Mouse (Mus musculus): ENCODE results near the gene Zhx3. TPM values are rescaled to one million over a fixed set of nuclear protein-coding genes. Genes with fewer than 3 reads are reported as not detected.

Gene Zhx3
- polyA plus RNA-seq, 1 experiment from 2014 or later = 20.6 TPM

DNA sequence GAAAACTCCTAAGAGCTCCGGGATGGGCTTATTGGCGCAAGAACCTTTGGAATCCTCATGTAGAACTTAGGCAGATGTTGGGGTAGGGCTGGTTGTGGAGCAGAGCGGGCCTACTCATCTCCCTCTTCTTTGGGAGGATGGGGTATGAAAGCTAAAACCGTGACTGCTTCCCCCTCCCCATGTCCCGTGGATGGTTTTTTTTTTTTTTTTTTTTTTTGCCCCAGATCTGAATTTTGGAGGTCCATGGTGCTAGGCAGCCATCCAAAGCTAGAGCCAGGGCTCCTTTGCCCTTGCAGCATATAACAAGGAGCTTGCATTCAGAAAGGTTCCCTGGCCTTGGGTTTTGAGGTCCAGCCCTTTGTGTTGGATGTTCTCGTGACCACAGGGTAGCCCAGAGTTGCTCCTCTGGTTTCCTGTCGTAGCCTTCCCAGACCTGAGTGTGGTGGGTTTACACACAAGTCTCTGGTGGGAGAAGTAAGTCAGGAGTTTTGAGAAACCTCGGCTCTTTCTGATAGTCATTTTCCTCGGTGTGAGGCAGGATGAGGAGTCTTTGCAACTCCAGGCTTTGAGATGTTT lies 140.3 kb downstream of the Zhx3 start:
- Histone ChIP-seq H3K9ac (peak overlapping the region; percentile 100), H3K9me3 (no peaks in the 10 kb centered on the region), H3K4me1 (replicated peaks) (peaks cover 53% of the 10 kb centered on the region), H3K4me2 (peak overlapping the region; percentile 83), H3K27ac (replicated peaks) (peak overlapping the region; percentile 98; the same call in 1 of the 2 replicates), H3K36me3 (no peaks in the 10 kb centered on the region), H3K4me3 (peak overlapping the region; percentile 86), H3K27me3 (no peaks in the 10 kb centered on the region)
- ATAC-seq (ENCODE audit: low FRiP score, low read depth) = no peak
- WGBS = 39% methylated on average over 9 of the region's 9 CpGs

DNA sequence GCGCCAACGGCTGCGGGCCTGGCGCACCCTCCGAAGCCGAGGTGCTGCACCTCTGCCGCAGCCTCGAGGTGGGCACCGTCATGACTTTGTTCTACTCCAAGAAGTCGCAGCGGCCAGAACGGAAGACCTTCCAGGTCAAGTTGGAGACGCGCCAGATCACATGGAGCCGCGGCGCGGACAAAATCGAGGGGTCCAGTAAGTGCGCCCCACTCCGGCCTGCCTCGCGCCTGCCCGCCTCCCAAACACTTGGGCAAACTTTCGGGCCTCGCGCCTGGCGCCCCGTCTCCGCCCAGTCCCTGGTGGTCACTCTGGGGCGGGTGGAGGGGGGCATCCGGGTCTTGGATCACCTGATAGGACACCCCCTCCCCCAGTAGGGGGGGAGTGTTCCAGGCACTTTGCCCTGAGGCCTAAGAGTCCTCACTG lies 140.9 kb downstream of the Zhx3 start:
- peaks cover 52% of the 10 kb centered on the region for H3K4me1 ChIP-seq (replicated peaks)
- peak overlapping the region; percentile 100 for H3K9ac ChIP-seq
- peak overlapping the region; percentile 83 for H3K4me2 ChIP-seq
- no peaks in the 10 kb centered on the region for H3K36me3 ChIP-seq
- peak; percentile 46; the same call in 1 of the 2 replicates for ATAC-seq (ENCODE audit: low FRiP score, low read depth)
- peak overlapping the region; percentile 98 for H3K27ac ChIP-seq (replicated peaks)
- WGBS = under 1% methylated on average over 32 of the region's 32 CpGs
- H3K9me3 ChIP-seq = no peaks in the 10 kb centered on the region
- no peaks in the 10 kb centered on the region for H3K27me3 ChIP-seq
- H3K4me3 ChIP-seq = peak overlapping the region; percentile 86

DNA sequence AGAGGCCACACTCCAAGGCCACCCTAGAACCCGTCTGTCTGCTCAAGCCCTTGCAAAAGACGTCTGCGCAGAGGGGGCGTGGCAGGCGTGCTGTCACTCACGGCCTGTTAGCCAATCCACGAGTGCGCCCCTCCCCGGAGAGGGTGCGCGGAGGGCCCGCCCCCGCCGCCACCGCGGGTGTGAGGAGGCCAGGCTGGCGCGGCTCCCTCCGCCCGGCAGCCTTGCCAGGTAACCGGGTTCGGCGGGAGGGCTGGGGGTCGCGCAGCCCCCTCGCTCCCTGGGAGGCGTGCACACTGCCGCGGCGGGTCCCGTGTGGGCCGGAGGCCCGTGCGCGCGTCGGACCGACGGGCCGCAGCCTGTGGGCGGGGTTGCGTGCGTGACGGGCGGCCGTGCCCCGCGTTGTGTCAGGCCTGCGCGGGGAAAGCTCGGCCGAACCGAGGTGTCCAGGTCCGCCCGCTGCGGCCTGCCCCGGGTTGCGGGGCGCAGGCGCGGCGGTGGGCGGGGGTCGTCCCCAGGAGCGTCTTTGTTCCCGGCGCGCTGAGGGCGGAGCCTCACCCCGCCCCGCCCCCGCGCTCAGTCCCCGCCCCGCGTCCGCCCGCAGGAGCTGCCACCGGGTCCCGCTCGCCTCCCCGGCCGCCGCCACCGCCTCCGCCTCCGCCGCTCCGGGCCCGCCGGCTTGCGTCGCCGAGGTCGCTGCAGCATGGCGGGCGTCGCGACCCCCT lies 141.5 kb downstream of the Zhx3 start, which contains the start of gene Plcg1:
Gene Plcg1, plus strand, starts transcription at position 184 of the 722 bp plus-strand sequence.
- ATAC-seq (ENCODE audit: low FRiP score, low read depth) = peak; percentile 95

DNA sequence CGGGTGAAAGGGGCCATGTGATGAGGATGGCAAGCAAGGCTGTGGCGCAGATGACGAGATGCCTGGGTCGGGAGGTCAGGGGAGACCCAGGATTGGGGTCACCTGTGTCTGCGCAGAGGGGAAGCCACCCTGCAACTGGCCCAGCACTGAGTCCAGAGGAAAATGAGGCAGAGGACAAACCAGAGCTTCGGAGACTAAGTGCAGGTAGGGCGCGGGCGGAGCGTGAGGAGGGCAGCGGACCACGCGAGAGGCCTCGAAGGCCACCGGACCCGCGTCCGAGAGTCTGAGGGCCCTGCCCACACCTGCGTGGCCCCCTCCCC lies 142.0 kb downstream of the Zhx3 start:
- peaks cover 48% of the 10 kb centered on the region for H3K4me1 ChIP-seq (replicated peaks)
- H3K27ac ChIP-seq (replicated peaks) = peak overlapping the region; percentile 98
- 5% methylated on average over 19 of the region's 19 CpGs for WGBS
- peak overlapping the region; percentile 83 for H3K4me2 ChIP-seq
- no peaks in the 10 kb centered on the region for H3K9me3 ChIP-seq
- ATAC-seq (ENCODE audit: low FRiP score, low read depth) = peak; percentile 65
- H3K4me3 ChIP-seq = peak overlapping the region; percentile 86
- peaks cover under 1% of the 10 kb centered on the region; the same call in 1 of the 2 replicates for H3K36me3 ChIP-seq
- H3K27me3 ChIP-seq = no peaks in the 10 kb centered on the region
- H3K9ac ChIP-seq = peak overlapping the region; percentile 100

More for the DNA sequence above, 141.5 kb downstream of the Zhx3 start, which contains the start of gene Plcg1:
- Histone ChIP-seq H3K27ac (replicated peaks) (peak within 1 kb of the TSS; percentile 98), H3K9ac (peak within 1 kb of the TSS; percentile 100), H3K4me1 (replicated peaks) (peaks cover 52% of the 10 kb centered on the region), H3K27me3 (no peaks in the 10 kb centered on the region), H3K4me2 (peak within 1 kb of the TSS; percentile 83), H3K4me3 (peak within 1 kb of the TSS; percentile 86), H3K36me3 (no peaks in the 10 kb centered on the region), H3K9me3 (no peaks in the 10 kb centered on the region)
- under 1% methylated on average over 73 of the region's 99 CpGs for WGBS

DNA sequence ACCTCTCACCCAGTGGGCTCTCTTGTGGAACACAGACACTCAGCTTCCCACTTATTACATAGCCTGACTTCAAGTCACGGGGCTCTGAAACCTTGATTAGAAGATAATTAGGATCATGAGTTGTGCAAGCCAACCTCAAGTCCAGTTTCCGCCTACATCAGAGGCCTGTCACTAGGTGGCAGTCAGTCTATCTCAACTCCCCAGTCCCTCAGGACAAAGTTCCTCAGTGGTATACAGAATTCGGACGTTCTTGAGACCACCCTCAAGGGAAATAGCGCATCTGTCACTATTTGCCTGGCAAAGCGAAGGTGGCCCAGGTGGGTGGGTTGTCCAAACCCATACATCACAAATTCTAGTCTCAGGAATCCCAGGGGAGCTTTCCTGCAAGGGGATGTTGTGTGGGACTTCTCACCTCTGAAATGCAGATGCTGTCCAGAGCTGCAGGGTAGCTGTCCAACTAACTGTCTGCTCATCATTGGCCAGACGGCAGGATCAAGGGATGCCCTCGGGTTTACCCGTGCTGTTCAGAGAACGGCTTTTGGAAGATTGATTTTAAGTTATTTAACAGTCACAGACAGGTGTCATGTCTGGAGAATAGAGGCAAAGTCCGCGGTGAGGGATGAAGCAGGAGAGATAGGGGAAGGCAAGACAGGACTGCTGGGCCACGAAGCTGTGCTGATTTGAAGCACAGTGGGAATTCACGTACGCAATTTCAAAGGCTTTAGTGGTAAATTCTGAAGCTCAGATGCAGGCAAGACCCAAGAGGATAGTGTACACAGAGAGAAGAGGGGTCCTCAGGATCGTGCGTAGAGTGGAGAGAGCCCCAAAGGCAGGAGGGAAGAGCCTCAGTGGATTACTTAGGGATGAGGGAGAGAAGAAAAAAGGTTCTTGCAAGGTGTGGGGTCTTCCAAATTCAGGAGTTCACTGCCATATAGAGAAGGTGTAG lies 142.7 kb downstream of the Zhx3 start:
- peak overlapping the region; percentile 98 for H3K27ac ChIP-seq (replicated peaks)
- no peak; the same call in 1 of the 2 replicates for ATAC-seq (ENCODE audit: low FRiP score, low read depth)

DNA sequence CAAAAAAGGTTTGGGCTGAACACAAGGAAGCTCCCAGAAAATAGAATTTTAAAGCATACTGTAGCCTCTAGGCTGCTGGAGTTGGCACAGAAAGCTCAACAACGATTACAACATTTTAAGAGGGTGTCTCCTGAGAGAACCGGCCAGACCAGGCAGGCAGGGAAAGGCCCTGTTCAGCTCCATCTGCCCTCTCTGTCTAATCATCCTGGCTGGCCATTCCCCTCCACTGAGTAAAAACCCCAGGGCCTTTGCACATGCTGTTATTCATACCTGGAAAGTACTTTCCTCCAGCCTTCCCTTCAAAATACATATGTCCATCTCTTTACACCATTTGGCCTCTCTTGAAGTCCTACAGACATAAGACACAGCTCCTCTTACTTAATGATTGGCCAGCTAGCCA lies 143.4 kb downstream of the Zhx3 start:
- H3K36me3 ChIP-seq = peaks cover 5% of the 10 kb centered on the region; the same call in 1 of the 2 replicates
- H3K27ac ChIP-seq (replicated peaks) = no peak overlapping the region
- no peaks in the 10 kb centered on the region for H3K27me3 ChIP-seq
- no peak overlapping the region for H3K4me2 ChIP-seq
- H3K4me3 ChIP-seq = no peak overlapping the region
- peaks cover 36% of the 10 kb centered on the region for H3K4me1 ChIP-seq (replicated peaks)
- ATAC-seq (ENCODE audit: low FRiP score, low read depth) = no peak
- H3K9me3 ChIP-seq = no peaks in the 10 kb centered on the region
- no peak overlapping the region for H3K9ac ChIP-seq
- WGBS = 85% methylated on average over 2 of the region's 2 CpGs

More for the DNA sequence above, 142.7 kb downstream of the Zhx3 start:
- 30% methylated on average over 17 of the region's 17 CpGs for WGBS
- H3K27me3 ChIP-seq = no peaks in the 10 kb centered on the region
- H3K4me3 ChIP-seq = peak overlapping the region; percentile 86
- peak overlapping the region; percentile 83 for H3K4me2 ChIP-seq
- H3K36me3 ChIP-seq = peaks cover 5% of the 10 kb centered on the region; the same call in 1 of the 2 replicates
- H3K9ac ChIP-seq = peak overlapping the region; percentile 100
- H3K4me1 ChIP-seq (replicated peaks) = peaks cover 43% of the 10 kb centered on the region
- no peaks in the 10 kb centered on the region for H3K9me3 ChIP-seq

DNA sequence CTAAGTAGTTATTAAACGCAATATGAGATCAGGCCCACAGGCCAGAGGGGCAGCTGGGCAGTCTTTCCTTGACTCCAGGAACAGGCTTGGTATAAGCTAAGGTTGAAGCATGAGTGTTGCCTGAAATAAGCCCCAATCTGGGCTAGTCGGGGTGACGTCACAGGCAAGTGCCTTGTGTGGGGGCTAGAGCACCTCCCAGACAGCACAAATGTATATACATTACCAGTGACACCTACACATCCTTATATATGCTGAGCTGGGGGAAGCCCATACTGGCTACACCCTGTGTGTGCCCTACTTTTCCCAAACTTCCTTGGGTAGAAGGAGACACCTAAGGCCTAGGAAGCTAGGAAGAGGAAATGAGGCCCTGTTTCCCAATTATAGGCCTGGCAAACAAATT lies 143.8 kb downstream of the Zhx3 start:
- Histone ChIP-seq H3K9ac (no peak overlapping the region), H3K27ac (replicated peaks) (no peak overlapping the region), H3K4me3 (no peak overlapping the region), H3K4me1 (replicated peaks) (peaks cover 31% of the 10 kb centered on the region), H3K36me3 (peaks cover 8% of the 10 kb centered on the region; the same call in 1 of the 2 replicates), H3K9me3 (no peaks in the 10 kb centered on the region), H3K4me2 (no peak overlapping the region), H3K27me3 (no peaks in the 10 kb centered on the region)
- no peak for ATAC-seq (ENCODE audit: low FRiP score, low read depth)
- 96% methylated on average over 3 of the region's 3 CpGs for WGBS

DNA sequence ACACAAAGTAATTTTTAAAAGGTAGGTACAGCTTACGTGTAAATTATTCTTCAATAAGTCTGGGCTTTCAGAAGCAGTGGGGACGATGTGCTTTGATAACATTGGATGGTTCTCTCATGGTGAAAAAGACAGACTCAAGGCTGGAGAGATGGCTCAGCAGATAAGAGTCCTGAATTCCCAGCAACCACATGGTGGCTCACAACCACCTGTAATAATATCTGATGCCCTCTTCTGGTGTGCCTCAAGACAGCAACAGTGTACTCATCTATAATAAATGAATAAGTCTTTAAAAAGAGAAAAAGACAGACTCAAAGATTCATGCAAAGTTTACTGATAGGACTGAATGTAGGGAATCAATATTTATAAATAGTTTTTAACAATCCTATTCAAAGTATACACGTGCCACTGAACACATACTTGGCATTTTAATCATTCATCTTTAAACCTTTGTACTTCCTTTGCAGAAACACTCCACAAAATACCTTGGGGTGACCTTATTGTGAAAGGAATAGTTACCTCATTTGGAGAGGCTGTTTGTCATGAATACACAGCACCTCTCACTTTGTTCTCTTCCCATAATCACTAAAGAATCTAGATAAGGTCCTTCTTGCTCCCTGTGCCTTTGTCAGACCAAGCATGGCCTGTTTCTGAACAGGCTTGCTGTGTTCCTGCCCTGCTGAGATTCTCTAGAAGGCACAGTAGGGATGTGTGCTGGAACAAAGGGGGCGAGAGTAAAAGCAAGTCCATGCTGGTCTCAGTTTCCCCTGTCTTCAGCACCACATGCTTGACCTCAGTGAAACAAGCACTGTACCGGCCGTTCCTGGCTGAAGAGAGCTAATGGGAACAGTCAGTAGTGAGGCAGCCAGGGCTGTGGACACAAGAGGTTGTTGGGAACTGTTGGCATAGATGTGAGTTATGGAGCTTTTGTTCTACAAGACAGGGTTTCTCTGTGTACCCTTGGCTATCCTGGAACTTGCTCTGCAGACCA lies 146.6 kb downstream of the Zhx3 start:
- ATAC-seq (ENCODE audit: low FRiP score, low read depth) = no peak
- Histone ChIP-seq H3K27ac (replicated peaks) (no peak overlapping the region), H3K27me3 (no peaks in the 10 kb centered on the region), H3K4me2 (no peak overlapping the region), H3K36me3 (peaks cover 33% of the 10 kb centered on the region), H3K4me1 (replicated peaks) (peaks cover 11% of the 10 kb centered on the region; the same call in 1 of the 2 replicates), H3K9ac (no peak overlapping the region), H3K9me3 (no peaks in the 10 kb centered on the region), H3K4me3 (no peak overlapping the region)
- 85% methylated on average over 6 of the region's 6 CpGs for WGBS

DNA sequence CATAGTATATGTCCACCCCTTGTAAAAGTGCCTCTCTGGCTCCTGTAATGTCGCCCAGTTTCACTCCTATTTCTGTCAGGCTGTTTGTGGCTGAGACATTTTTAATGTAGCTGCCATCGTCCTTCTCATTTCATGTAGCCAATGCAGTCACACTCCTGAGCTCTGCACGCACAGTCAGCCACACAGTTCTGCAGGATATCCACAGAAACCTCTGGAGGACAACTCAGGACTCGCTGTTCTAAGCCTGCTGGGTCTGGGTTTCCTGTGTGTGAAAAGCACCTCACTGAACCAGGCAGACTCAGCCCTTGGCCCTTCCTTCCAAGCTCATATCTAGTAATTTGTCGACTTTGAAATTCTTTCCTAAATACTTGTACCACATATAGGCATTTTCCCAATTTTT lies 148.3 kb downstream of the Zhx3 start:
- no peak for ATAC-seq (ENCODE audit: low FRiP score, low read depth)
- H3K4me1 ChIP-seq (replicated peaks) = no peaks in the 10 kb centered on the region
- no peak overlapping the region for H3K27ac ChIP-seq (replicated peaks)
- no peak overlapping the region for H3K9ac ChIP-seq
- H3K4me3 ChIP-seq = no peak overlapping the region
- peaks cover 45% of the 10 kb centered on the region for H3K36me3 ChIP-seq
- no peaks in the 10 kb centered on the region for H3K9me3 ChIP-seq
- no peaks in the 10 kb centered on the region for H3K27me3 ChIP-seq
- H3K4me2 ChIP-seq = no peak overlapping the region
- 94% methylated on average over 5 of the region's 5 CpGs for WGBS

DNA sequence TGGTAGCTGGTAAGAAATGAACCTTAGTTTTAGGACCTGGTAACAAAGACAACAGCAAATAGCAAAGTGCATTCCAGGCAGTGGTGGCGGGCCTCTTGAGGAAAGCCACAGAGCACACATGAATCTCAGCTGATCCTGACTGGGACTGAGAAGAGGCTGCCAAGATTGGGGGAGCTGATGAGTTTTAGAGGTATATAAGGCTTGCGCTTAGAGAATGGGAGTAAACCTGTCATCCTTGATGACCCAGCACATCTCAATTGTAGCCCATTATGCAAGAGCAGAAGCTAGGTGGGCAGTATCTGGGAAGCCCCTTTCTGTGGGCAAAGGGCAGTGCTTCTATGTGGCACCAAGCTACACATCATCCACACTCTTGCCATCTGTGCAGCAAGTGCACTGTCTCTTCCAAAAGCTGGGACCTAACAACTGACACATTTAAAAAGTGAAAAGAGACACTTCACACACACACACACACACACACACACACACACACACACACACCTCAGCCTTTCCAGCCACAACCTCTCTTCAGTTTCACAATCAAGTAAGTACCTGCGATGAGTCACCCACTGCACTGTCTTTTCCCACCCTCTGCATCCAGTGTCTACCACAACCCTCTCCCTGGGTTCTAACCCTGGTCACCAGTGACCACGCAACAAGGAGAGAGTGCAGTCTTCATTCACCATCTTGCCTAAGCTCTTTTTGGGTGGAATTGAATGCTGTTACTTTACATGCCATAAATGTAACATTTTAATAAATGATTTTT lies 149.0 kb downstream of the Zhx3 start:
- H3K27ac ChIP-seq (replicated peaks) = no peak overlapping the region
- H3K9me3 ChIP-seq = no peaks in the 10 kb centered on the region
- ATAC-seq (ENCODE audit: low FRiP score, low read depth) = no peak
- no peak overlapping the region for H3K9ac ChIP-seq
- H3K36me3 ChIP-seq = peaks cover 52% of the 10 kb centered on the region
- H3K27me3 ChIP-seq = no peaks in the 10 kb centered on the region
- H3K4me2 ChIP-seq = no peak overlapping the region
- no peak overlapping the region for H3K4me3 ChIP-seq
- no peaks in the 10 kb centered on the region for H3K4me1 ChIP-seq (replicated peaks)
- WGBS = 96% methylated on average over 4 of the region's 4 CpGs

Data from hindbrain, embryonic 15.5 days (tissue).